Mouse (Mus musculus) thymus, postnatal 14 days (tissue): ENCODE data around the gene Pcf11.

Experiments
- DNase-seq: peaks from one replicate; pipeline ENCODE4 v3.0.0; 2021

Gene Pcf11

GRCm38 (mm10) chr7:92636295-92637011, 33.3 kb downstream of the Pcf11 start:
- DNase-seq = peak; percentile 11

- DNase-seq = peak; percentile 25
Measured at GRCm38 (mm10) chr7:92630167-92630566, 39.6 kb downstream of the Pcf11 start.

- DNase-seq = peak; percentile 40
Measured at GRCm38 (mm10) chr7:92624488-92624887, 45.2 kb downstream of the Pcf11 start.

GRCm38 (mm10) chr7:92610830-92611229, 58.9 kb downstream of the Pcf11 start:
- DNase-seq = no peak

- no peak for DNase-seq
Measured at GRCm38 (mm10) chr7:92604961-92605360, 64.8 kb downstream of the Pcf11 start.
